Mouse (Mus musculus): ENCODE measurements around the gene Pnp.
"Not testable (repeated sequence)": the region's sequence is repeated elsewhere in the genome, so short reads cannot be mapped to it uniquely, and the experiment has no call there.

The Pnp gene

DNA sequence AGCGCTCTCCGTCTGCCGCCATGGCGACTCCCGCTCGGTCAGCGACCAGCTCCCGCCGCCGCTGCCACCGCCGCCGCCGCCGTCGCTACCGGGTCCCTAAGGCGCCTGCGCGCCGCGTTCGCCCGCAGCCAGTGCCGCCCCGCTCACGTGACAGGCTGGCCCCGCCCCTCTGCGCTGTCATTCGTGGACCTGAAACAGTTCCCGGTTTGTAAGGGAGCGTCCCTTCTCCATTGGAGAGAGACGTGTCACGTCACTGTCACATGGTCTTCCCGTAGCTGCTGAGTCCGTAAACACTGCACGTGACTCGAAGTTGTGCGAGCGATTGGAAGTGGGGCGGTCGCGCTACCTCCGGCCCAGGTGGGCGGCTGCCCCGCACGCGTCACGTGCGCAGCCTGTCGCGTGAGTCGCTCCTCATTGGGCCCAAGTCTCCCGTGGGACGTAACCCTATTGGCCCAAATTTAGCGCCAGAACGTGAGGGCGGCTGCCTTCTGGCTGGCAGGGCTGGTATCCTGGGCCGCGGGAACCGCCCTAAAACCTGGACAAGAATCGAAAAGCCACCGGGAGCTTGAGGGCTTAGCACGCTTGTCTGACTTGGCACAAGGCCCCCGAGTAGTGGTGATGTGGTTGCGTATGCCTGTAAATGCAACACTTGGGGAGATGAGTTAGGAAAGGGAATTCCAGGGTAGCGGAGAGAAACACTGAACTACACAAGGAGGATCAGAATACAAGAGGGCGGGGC lies at the start of gene Pnp, which contains the start of gene Pip4p1:
Gene Pnp (plus strand): TSS at position 329 of the 739 bp plus-strand sequence.
Gene Pip4p1 (minus strand): TSS at position 103 of the 739 bp plus-strand sequence.
- peak; percentile 99 for DNase-seq

DNA sequence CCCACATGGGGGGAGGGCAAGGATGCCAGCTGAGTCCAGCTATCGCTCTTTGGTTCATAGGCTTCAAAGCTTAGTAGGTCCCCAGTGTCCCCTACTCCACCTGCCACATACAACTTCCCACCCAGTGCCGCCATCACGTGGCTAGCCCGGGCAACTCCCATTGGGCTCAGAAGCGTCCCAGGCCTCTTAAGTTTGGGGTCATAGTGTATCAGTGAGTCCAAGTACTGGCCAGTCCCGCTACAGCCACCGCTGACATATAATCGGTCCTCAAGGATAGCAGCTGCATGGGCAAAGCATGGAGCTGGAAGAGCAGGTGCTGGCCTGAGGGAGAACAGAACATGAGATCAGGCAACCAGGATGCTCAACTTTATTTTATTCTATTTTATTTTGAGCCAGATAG lies 39.3 kb upstream of the Pnp start:
- DNase-seq = no peak

DNA sequence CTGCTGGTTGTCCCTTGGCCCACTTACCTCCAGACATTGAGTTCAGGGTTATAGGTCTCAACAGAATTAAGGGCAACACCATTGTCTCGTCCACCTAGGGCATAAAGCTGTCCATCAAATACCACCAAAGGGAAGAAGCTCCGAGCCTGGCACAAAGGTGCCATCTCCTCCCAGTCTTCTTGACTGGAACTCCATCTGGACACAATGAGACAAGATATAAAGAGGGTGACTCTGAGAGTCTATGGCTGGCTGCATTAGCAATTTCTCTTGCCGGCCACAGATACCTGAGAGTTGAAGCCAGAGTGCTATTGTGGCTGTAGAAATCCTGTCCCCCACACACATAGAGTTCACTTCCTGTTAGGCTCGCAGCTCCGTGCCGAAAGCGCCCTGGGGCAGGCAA lies 38.8 kb upstream of the Pnp start:
- no peak for DNase-seq

DNA sequence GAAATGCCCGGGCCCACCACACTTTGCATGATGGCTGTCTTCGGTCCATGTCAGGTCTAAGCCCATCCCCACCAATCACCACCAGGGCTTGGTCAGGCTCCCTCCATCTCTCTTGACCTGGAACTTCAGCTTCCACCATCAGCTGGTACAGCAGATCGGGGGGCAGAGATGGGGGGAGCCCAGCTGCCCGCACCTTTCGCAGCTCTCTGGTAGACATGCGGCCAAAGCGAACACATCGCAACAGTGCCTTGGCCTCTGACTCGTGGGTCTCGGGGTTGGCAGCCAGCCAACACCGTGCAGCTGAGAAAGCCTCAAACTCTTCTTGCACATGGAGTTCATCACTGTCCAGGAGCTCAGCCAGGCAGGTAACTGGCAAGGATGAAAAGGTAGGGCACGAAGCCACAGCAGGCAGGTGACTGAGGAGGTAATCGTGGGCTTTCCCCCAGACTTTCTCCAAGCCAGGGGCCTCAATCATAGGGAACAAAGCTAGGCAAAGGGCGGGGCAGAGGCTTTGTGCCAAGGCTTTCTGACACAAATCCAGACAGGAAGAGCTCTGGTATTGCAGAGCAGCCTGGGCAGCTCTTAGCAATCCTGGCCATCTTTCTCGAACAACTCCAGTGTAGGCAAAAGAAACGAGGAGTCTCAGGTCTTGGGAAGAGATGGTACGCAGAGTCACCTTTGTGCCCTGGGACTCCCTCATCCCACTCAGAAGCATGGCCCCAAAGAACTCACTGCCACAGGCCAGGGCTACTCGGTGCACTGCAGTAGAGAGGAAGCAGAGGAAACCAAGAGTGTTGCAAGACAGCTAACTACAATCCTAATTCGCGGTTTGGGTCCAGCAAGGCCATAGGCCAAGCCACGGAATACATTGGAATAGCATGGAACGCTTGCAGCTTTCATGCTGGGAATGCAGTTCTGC lies 38.1 kb upstream of the Pnp start:
- no peak for DNase-seq

DNA sequence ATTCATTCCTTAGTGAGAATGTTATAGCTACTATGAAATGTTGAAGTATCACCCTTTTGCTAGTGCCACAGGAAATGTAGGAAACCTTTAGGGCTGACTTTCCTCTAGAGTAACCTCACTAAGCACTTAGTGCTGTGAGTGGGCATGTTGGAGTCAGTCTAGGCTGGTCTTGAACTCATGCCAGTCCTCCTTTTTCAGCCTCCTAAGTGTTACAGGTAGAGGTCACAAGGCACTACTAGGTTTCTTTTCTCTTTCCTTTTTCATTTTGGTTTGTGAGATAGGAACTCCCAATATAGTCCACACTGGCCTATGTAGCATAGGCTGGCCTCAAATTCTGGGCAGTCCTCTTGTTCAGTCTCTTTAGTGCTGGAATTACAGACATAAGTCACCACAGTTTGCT lies 35.5 kb upstream of the Pnp start:
- no peak for DNase-seq

DNA sequence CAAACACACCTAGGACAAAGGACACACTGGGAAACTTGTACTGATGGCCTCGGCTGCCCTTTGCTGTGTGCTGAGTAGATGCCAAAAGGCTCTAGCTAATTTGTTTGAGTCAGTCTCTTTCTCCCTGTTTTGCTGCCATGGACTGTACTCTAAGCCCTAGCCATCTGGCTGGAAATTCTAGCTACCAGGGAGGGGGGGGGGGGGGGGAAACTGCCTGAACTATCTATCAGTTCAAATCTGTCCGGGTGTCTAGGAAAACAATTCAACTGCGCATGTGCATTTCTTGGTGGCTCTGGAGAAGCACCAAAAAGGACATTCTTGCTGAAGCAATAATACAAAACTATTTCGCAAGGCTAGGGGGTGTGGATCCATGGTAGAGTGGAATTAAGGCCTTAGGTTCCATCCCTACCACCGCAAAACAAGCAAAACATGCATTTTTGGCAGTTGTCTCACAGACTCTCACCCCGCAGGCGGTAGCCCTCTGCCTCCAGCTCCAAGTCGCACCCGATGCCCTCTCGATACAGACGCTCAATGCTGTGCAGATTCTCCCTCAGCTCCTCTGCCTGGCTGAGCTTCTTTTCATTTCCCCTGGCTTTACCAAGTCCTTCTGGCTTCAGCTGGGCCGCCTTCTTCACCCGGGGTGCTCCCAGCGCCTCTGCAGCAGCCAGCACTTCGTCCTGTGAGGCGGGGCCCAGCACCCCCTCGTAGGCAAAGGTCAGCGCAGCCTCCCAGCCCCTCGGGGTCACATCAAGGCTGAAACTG lies 34.7 kb upstream of the Pnp start:
- DNase-seq = peak; percentile 69

DNA sequence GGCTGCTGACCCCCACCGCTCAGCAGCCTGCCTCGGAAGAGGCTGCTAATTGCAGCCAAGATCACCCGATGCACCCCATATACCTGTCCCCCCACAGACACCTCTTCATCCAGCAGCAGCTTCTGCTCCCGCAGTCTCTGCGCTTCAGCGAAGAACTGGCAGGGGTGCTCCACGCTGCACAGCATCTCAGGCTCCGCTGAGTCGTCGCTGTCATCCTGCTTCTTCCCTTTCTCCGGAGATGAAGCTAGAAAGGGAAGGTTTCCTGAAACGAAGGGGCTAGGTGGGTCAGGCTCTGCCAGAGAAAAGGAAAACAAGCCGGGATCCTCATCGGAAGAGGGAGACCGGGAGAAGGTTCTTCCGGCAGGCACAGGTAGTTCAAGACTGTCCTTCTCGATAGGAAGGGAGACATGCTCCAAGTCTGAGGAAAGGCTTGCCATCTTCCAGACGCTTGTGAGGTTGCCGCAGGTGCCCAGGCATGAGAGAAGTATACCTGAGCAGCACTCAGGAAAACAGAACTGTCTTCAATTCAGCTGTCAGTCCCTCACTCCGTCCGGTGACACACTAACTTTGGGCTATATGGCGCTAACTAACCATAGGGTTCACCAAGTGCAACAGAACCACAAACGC lies 34.0 kb upstream of the Pnp start:
- DNase-seq = no peak

DNA sequence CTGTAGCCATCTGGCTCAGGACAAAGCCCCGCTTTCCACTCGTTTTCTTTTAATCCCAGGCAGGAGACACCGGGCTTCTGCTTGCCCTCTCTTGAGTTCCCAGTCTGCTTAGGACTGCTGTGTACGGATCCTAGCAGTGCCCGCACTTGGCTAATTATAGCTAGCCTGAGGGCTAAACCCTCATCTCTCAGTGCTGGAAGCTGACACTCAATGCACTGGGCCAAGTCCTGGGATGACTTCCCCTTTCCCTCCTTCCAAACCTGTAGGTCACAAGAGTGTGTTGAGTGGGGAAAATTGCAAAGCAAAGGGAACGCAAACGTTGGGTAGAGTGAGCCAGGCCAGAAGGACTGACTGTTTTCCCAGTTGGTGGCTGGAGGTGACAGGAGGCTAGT lies 33.5 kb upstream of the Pnp start, which contains the start of gene Klhl33:
Gene Klhl33 (minus strand): TSS at position 134 of the 392 bp plus-strand sequence.
- DNase-seq = no peak

DNA sequence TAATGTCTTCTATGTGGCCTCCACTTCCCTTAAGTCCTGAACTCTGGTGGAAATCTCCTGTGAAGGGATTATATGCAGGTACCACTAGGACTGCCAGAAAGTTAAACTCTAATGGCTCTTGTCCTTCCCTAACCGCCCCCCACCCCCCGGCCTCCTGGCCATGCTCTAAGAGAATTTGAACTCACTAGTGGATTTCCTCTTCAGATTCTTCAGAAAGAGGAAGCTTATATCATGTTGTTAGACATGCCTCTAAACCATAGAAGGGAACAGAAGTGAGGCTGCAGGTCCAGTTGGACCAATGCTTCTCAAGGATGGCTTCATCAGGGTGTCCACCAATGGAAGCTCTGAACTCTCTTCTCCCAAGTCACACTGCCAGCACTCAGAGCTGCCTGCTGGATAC lies 32.9 kb upstream of the Pnp start:
- DNase-seq = not testable (repeated sequence)

DNA sequence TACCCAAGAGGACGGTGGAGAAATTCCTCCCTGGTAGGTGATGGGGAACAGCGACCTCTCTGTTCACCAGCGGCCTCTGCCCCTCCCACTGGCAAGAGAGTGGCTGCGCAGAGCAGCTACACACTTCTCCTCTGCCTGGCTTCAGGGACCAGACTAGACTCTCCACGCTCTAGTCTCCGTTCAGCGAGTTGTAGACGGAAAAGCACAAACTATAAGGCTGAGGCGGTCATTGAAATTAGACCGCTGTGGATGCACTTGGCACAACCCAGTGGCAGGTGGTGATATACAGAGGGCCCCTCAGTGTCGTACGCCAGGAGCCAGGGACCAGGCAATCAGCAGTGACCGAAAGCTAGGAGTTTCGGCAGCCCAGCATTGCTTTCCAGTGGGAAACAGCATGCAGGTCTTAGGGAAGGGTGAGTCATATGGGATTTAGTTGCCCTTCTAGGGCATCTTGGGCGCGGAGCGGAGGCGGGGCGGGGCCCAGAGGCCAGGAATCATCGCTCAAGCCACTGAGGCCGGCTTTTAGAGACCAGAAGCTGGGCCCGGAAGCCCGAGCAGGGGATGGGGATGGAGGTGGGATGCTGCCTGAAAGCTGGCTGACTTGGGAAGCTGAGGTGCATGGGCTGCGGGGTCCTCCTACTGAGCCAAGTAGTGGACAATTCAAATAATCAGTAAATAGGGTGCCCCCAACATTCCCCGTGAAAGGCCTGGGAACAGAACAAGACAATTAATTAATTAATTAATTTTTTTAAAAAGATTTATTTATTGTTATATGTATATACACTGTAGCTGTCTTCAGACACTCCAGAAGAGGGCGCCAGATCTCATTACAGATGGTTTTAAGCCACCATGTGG lies 26.7 kb upstream of the Pnp start:
- peak; percentile 36 for DNase-seq

DNA sequence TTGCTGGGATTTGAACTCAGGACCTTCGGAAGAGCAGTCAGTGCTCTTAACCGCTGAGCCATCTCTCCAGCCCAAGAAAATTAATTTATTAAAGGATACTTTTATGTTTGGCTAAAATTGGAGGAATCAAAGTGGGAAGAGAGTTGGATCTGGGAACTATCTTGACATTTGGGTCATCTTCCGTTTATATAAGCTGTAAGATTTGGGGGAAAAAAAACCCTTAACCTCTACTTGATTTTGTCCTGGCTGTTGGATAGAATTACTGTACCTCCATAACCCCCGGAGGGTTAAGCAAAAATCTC lies 26.1 kb upstream of the Pnp start:
- no peak for DNase-seq

DNA sequence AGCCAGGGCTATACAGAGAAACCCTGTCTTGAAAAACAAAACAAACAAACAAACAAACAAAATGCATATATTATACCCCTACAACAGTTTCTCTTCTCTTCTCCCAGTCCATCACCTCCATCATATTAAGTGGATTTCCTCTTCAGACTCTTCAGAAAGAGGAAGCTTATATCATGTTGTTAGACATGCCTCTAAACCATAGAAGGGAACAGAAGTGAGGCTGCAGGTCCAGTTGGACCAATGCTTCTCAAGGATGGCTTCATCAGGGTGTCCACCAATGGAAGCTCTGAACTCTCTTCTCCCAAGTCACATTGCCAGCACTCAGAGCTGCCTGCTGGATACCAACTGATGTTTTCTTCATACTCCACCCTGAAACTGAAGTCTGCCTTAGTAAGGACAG lies 25.6 kb upstream of the Pnp start:
- not testable (repeated sequence) for DNase-seq

DNA sequence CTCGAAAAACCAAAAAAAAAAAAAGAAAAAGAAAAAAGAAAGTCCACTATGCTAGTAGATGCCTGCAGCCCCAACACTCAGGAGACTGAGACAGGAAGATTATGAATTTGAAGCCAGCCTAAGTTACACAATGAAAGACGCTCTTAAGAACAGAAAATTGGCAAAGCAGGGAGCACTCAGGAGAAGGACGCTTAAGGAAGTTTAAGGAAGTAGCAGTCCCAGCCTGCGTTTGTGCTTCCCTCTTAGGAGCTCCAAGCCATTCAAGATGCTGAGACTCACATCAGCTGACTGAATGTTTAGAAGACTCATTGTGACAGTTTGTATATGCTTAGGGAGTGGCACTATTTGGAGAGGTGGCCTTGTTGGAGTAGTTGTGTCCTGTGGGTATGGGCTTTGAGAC lies 22.8 kb upstream of the Pnp start:
- no peak for DNase-seq

DNA sequence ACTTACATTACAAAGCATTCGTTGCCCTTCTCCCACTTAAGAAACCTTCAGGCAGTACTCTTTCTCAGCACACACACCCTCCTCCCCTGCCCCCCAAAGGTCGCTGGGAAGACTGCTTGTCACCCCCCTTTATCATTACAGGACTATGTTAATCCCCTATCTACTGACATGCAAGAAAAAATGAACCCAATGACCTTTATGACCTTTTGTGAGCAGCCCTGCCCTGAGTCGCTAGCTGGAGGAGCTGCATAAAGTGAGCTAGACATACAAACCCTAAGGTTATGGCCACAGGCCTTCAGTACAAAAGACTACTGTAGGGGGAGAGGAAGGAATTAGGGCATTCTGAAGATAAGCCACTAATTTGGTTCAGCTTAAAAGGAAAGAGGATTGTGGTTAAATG lies 19.5 kb upstream of the Pnp start:
- DNase-seq = no peak

DNA sequence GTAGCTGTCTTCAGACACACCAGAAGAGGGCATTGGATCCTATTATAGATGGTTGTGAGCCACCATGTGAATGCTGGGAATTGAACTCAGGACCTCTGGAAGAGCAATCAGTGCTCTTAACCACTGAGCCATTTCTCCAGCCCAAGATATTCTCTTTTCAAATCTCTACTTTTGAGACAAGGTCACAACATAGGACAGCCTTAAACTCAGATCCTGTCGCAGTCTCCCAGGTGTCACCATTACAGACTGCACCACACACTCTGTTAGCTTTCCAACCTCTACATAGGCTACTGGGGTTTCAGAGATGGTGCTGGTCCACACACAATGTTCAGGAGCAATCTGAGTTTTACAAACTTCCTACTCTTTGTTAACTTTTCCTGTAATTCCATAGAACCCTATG lies 7.4 kb upstream of the Pnp start:
- DNase-seq = not testable (repeated sequence)

DNA sequence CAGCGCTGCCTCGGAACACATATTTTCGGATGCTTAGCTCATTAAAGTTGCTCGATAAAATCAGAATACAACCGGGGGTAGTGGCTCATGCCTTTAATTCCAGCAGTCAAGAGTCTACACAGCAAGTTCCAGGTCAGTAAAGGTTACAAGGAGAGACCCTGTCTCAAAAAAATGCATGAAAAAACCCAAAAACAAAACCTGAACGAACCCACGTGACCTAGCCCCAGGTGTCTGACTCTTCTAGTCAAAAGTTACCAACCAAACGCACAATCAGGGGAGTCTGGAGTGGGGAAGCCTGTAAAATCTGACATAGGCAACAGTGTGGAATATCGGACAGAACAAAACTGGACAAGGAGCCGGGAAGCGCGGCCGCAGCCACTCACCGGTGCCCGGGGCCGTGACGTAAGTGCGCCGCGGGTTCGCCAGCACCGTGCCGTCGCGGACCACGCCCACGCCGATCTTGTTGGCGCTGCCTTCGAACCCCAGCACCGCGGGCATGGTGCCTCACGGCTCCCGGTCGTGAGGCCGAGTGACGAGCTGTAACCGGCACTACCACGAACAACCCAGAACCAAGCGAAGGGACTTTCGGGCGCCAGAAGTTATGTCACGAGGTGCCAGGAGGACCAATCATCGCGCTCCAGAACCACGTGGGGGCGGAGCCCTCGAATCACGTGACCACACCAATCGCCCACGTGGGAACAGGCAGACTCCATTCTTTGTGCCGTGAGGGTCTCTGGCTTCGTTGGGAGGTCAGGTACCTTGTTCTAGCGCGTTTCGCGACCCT lies 6.4 kb upstream of the Pnp start, which contains the start of the genes Osgep and Apex1:
Gene Osgep (minus strand): TSS at position 613 of the 784 bp plus-strand sequence.
Gene Apex1 (plus strand): TSS at position 688 of the 784 bp plus-strand sequence.
- DNase-seq = peak; percentile 97

DNA sequence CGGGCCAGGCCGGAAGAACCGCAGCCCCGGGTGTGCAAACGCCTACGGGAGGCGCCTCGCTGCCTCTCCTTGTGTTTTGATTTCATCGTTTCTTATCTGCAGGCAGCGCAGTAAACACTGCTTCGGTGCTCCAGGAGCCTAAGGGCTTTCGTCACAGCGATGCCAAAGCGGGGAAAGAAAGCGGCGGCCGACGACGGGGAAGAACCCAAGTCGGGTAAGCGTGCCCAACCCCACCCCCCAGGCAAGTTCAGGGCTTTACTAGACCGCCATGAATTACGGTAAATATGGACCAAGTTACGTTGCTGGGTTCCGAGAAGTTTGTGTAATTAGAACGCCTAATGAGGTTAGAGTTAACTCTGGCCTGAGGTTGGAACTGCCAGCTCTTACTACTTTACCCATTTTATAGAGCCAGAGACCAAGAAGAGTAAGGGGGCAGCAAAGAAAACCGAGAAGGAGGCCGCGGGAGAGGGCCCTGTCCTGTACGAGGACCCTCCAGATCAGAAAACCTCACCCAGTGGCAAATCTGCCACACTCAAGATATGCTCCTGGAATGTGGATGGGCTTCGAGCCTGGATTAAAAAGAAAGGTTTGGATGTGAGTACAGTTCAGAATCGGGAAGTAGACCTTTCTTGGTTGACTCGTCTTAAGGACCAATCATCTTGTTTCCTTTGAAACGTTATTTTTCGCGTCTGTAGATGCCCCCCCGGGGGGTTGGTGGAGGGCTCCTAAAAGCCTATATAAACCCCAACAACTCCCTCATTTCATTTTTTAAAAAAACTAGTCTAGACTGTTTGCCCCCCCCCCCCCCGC lies 5.6 kb upstream of the Pnp start:
- no peak for DNase-seq

DNA sequence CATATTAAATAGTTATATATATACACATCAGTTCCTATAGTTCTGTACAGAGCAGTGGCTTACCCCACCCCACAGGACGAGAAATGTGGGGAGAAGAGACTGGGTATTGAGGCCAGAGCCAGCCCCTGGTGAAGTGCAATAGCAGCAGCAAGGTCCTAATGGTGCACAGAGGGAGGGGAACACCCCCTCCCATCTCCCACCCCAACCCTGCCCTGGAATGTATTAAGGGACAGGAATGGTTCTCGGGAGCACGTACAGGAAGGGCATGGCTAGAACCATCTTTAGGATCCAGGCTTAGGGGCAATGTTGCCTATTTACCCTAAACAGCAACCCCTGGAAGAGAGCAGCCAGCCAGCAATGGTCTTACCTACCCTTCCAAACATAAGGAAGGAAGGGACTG lies 3.5 kb upstream of the Pnp start:
- DNase-seq = no peak

DNA sequence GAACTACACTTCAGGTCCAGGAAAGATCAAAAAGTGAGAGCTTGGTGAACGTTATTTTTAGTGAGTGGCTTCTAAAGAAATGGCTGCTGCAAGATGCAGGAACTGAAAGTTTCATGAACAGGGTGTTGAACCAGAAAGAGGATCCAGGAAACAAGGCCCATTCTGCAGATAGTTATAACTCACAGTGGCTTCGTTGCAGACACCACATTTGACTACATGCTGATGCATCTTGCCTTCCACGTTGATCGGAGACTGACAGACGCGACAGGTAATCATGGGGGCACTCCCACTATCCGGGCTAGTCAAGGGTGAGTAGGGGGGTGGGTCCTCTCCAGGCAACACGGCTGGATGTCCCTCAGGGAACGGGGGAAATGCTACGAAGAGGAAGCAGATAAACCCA lies 931 bp upstream of the Pnp start:
- DNase-seq = peak; percentile 10

DNA sequence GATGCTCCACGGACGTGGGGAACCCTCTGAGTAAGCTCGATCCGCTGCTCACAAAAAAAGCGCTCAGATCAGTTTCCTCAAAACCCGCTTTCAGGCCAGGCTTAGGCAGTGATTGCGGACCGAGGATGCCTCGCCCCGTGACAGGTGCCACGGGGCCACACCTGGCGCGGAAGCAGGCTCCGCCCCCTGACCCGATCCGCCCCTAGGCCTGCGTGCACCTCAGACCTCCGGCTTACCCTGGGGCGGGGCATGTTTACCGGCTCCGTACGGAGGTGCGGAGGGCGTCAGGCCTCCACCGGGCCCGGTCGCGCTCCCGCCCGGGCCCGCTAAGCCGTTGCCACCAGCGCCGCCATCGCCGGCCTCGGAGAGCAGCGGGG lies 517 bp upstream of the Pnp start:
- DNase-seq = no peak

Measured in kidney, postnatal 14 days (tissue).